Mouse (Mus musculus) granulocyte monocyte progenitor cell, adult 5-6 weeks (primary cell): Measurements from ENCODE around the gene Etv6. TPM values are rescaled to one million over a fixed set of nuclear protein-coding genes. Genes with fewer than 3 reads are reported as not detected.
"Not testable (repeated sequence)": the region's sequence is repeated elsewhere in the genome, so short reads cannot be mapped to it uniquely, and the experiment has no call there.

Source experiments
- ATAC-seq: replicated peaks from 2 replicates; pipeline ENCODE4 v1.8.0; 2016; ENCODE audit warnings: mild to moderate bottlenecking, moderate TSS enrichment, inconsistent platforms; ENCODE audit not compliant: poor library complexity, severe bottlenecking
- total RNA-seq, 2 experiments: library from RNA; stranded (forward) in 1 of 2; stranded (reverse) in 1 of 2; fragments of 200-712, 200-1000 nt in 1 of 2; fragments of >200 nt in 1 of 2; fragmentation: Nextera tagmentation in 1 of 2; gene quantifications; 2 replicates each; pipeline ENCODE4 v1.2.3; 2014 to 2017

The Etv6 gene
- 100 and 123 TPM in 2 replicates for total RNA-seq (2014; fragmentation: Nextera tagmentation)
- total RNA-seq (2017), result 75.5 and 83.9 TPM in 2 replicates

- ATAC-seq, result peak; percentile 52
Observed at GRCm38 (mm10) chr6:134035490-134036405, at the start of gene Etv6. TSS of gene Etv6 (plus strand) at chr6:134035700.

- ATAC-seq, result peak; percentile 42; the same call in 1 of the 2 replicates
Observed at GRCm38 (mm10) chr6:133986161-133986560, 49.3 kb upstream of the Etv6 start.

GRCm38 (mm10) chr6:133987068-133987591 is 48.4 kb upstream of the Etv6 start:
- ATAC-seq, result peak; percentile 62

- ATAC-seq, result no peak
Observed at GRCm38 (mm10) chr6:133988011-133988410, 47.5 kb upstream of the Etv6 start.

GRCm38 (mm10) chr6:133997461-133997860 is 38.0 kb upstream of the Etv6 start:
- peak; percentile 73 for ATAC-seq

- peak; percentile 56 for ATAC-seq
Observed at GRCm38 (mm10) chr6:133997935-133998334, 37.6 kb upstream of the Etv6 start.

- not testable (repeated sequence) for ATAC-seq
Observed at GRCm38 (mm10) chr6:134014488-134015110, 20.9 kb upstream of the Etv6 start.

- ATAC-seq, result peak; percentile 69
Observed at GRCm38 (mm10) chr6:134018807-134019206, 16.7 kb upstream of the Etv6 start.

GRCm38 (mm10) chr6:134020821-134021220 is 14.7 kb upstream of the Etv6 start:
- peak; percentile 93 for ATAC-seq

GRCm38 (mm10) chr6:134026264-134026663 is 9.2 kb upstream of the Etv6 start:
- ATAC-seq, result peak; percentile 71

- peak; percentile 72 for ATAC-seq
Observed at GRCm38 (mm10) chr6:134027022-134027421, 8.5 kb upstream of the Etv6 start.

- ATAC-seq, result no peak
Observed at GRCm38 (mm10) chr6:134032451-134032850, 3.0 kb upstream of the Etv6 start.

- no peak for ATAC-seq
Observed at GRCm38 (mm10) chr6:134034436-134034835, 1.1 kb upstream of the Etv6 start.

- peak; percentile 54 for ATAC-seq
Observed at GRCm38 (mm10) chr6:134034904-134035489, 503 bp upstream of the Etv6 start.

GRCm38 (mm10) chr6:134036491-134036911 is 1.0 kb downstream of the Etv6 start:
- ATAC-seq, result no peak

GRCm38 (mm10) chr6:134036951-134037431 is 1.5 kb downstream of the Etv6 start:
- no peak for ATAC-seq

GRCm38 (mm10) chr6:134037960-134038359 is 2.5 kb downstream of the Etv6 start:
- no peak for ATAC-seq

- ATAC-seq, result no peak
Observed at GRCm38 (mm10) chr6:134038881-134039280, 3.4 kb downstream of the Etv6 start.

GRCm38 (mm10) chr6:134039351-134039750 is 3.9 kb downstream of the Etv6 start:
- no peak for ATAC-seq

GRCm38 (mm10) chr6:134040312-134040711 is 4.8 kb downstream of the Etv6 start:
- no peak for ATAC-seq
